Mouse (Mus musculus) cerebellum, adult 9-10 months (tissue): ENCODE measurements at regions not wholly inside any gene's neighbourhood (a gene's known extent, or its start where the extent isn't known, plus 50 kb on each side); places are given as distances from the start of the nearest gene placed in this dataset.

ENCODE experiments used
- DNase-seq: peaks from one replicate; pipeline ENCODE4 v3.0.0; 2022

GRCm38 (mm10) chr1:154086145-154086544 is 114.8 kb upstream of the Zfp648 start:
- no peak for DNase-seq

GRCm38 (mm10) chr1:154089815-154090214 is 111.2 kb upstream of the Zfp648 start:
- DNase-seq: no peak

GRCm38 (mm10) chr1:154090521-154091490 is 110.2 kb upstream of the Zfp648 start:
- DNase-seq: no peak

- no peak for DNase-seq
Measured at GRCm38 (mm10) chr1:154093549-154093948, 107.4 kb upstream of the Zfp648 start.

GRCm38 (mm10) chr1:154094357-154094756 is 106.6 kb upstream of the Zfp648 start:
- no peak for DNase-seq

- DNase-seq: no peak
Measured at GRCm38 (mm10) chr1:154096113-154096512, 104.9 kb upstream of the Zfp648 start.

GRCm38 (mm10) chr1:154096911-154097310 is 104.1 kb upstream of the Zfp648 start:
- no peak for DNase-seq

- no peak for DNase-seq
Measured at GRCm38 (mm10) chr1:154097656-154098055, 103.3 kb upstream of the Zfp648 start.

GRCm38 (mm10) chr1:154100556-154100955 is 100.4 kb upstream of the Zfp648 start:
- DNase-seq: no peak

GRCm38 (mm10) chr1:154101433-154101832 is 99.6 kb upstream of the Zfp648 start:
- no peak for DNase-seq

GRCm38 (mm10) chr1:154102191-154102590 is 98.8 kb upstream of the Zfp648 start:
- DNase-seq: no peak

- peak; percentile 68 for DNase-seq
Measured at GRCm38 (mm10) chr1:154102871-154103596, 98.0 kb upstream of the Zfp648 start.

GRCm38 (mm10) chr1:154103597-154103923 is 97.4 kb upstream of the Zfp648 start:
- DNase-seq: no peak

GRCm38 (mm10) chr1:154104006-154104600 is 96.9 kb upstream of the Zfp648 start:
- no peak for DNase-seq

GRCm38 (mm10) chr1:154104779-154105178 is 96.2 kb upstream of the Zfp648 start:
- DNase-seq: no peak

- no peak for DNase-seq
Measured at GRCm38 (mm10) chr1:154112500-154112899, 88.5 kb upstream of the Zfp648 start.

GRCm38 (mm10) chr1:154113291-154114050 is 87.5 kb upstream of the Zfp648 start:
- no peak for DNase-seq

- no peak for DNase-seq
Measured at GRCm38 (mm10) chr1:154116188-154116710, 84.7 kb upstream of the Zfp648 start.

- DNase-seq: no peak
Measured at GRCm38 (mm10) chr1:154117346-154117687, 83.7 kb upstream of the Zfp648 start.

- peak; percentile 31 for DNase-seq
Measured at GRCm38 (mm10) chr1:154117688-154118373, 83.2 kb upstream of the Zfp648 start.

GRCm38 (mm10) chr1:154118374-154119004 is 82.5 kb upstream of the Zfp648 start:
- peak; percentile 62 for DNase-seq

- no peak for DNase-seq
Measured at GRCm38 (mm10) chr1:154119611-154120010, 81.4 kb upstream of the Zfp648 start.
